Mouse (Mus musculus) inflammation-experienced regulatory T-cells (primary cell): ENCODE measurements around the gene Rps18. TPM values are rescaled to one million over a fixed set of nuclear protein-coding genes. Genes with fewer than 3 reads are reported as not detected.

ENCODE experiments used
- polyA plus RNA-seq, 2 experiments: library from polyadenylated mRNA; unstranded; fragments of 100-300 nt; shearing (Covaris generic); gene quantifications; one replicate each; pipeline ENCODE4 v1.2.1; 2017

The Rps18 gene
- polyA plus RNA-seq: 1,000 to 10,000 TPM; 1,990 to 2,168 TPM

DNA sequence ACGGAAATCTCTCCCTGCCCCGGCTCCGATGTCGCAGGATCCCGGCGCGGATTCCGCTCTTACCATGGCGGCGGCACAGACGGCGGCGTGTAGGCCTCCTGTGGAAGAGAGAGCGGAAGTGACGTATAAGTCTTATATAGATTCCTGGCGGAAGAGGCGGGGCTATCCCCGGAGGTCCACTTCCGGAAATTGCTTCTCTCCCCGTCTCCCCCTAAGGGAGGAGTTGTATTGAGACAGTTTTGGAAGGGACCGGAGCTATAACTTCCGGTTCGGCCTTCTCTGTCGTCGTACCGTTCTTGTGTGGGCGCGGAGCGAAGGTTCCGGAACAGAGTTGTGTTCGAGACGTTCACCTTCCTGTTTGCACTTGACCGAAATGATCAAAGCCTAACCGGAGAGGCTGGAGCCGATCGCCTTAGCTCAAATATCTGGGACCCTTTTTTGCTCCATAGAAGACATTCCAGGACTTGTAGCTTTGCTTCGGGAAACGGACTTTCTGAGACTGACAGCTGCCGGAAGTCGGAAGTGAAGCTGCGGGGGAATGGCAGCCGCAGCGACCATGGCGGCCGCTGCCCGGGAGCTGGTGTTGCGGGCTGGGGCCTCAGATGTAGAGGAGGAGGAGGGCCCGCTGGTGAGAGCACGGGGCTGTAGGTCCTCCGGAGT is at the start of gene Rps18, which contains the start of gene Vps52:
Rps18 (minus strand) TSS at position 447 of the 660 bp plus-strand sequence.
Vps52 (plus strand) TSS at position 258 of the 660 bp plus-strand sequence.

DNA sequence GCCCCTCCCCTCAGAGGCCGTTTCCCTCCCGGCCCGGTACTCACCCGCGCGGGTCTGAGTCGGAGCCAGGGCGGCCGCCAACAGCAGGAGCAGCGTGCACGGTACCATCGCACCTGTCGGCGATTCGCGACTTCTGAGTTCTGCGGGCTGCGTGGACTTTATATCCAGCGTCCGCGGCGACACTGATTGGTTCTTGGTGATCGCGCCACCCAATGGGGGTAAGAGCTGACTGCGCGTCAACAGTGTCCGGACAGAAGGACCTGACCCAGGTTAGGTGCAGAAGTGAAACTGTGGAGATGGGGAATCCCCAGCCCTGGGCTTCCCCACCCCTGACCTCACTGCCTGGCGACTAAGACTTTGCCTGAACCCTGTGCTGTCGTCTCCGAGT is 44.3 kb upstream of the Rps18 start, which contains the start of gene H2-K1:
H2-K1 (minus strand) TSS at position 198 of the 388 bp plus-strand sequence.

DNA sequence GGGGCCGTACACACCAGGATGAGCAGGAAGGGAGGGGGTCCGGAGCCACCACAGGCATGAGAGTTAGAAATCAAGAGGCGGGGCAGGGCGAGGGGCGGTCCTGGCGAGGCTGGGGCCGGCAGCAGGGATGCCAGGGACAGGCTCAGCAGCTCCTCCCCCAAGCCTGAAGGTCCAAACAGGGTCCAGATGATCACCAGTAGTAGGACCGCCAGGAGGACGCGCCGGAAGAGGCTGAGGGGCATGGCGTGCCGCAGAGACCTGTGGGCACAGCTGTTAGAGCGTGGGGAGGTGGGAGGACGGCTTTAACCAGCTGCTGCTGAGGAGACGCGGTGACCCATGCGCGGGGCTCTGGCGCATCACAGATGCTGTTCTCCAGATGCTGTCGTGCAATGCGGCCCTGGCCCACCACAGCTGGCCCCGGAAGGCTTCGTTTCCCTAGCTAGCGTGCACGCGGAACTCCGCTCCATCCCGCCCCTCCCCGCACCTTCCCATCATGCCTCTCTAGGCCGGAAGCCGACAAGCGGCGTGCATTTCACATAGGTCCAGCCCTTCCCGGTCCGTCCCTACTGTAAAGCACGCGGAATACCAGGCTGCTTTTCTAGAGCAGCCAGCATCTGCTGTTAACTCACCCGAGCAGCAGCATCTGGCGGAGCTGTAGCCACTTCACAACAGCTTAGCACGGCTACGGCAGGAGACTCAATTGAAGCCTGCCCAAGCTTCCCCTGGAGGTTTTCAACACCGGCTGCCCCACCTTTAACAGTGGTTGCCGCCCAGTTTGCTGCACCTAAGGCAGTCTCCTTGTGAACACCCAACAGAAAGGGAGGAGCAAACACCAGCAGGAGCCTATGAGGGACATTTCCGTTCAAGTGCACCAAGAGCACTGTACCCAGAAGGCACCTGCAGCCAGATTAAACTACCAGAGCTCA is 4.5 kb downstream of the Rps18 start, which contains the start of gene B3galt4:
B3galt4 (minus strand) TSS at position 468 of the 926 bp plus-strand sequence.

DNA sequence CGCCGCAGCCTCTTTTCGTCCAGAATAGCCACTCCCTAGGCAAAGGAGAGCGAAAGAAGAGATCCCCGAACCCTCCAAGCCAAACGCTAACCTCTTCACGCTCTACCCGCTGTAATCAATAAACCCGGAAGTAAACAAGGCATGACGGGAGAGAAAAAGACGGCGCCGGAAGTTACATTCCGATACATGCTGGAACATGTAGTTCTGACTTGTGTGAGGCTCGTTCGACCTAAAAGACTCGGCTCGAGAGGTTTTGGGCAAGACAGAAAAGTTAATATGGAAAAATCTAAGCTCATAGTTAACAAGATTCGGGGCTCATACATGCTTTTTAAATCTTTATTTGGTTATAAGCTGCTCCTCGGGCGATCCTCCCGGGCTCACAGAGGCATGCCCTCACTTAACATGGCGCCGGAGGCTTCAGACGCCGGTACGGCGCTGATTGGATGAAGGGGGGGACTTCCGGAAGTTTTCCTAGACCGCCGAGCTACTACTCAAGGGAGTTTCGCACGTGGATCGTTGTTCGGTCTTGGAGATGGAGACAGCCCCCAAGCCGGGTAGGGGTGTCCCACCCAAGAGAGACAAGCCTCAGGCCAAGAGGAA is 15.5 kb downstream of the Rps18 start, which contains the start of the genes Pfdn6 and Wdr46:
Pfdn6 (minus strand) TSS at position 138 of the 600 bp plus-strand sequence.
Wdr46 (plus strand) TSS at position 455 of the 600 bp plus-strand sequence.

DNA sequence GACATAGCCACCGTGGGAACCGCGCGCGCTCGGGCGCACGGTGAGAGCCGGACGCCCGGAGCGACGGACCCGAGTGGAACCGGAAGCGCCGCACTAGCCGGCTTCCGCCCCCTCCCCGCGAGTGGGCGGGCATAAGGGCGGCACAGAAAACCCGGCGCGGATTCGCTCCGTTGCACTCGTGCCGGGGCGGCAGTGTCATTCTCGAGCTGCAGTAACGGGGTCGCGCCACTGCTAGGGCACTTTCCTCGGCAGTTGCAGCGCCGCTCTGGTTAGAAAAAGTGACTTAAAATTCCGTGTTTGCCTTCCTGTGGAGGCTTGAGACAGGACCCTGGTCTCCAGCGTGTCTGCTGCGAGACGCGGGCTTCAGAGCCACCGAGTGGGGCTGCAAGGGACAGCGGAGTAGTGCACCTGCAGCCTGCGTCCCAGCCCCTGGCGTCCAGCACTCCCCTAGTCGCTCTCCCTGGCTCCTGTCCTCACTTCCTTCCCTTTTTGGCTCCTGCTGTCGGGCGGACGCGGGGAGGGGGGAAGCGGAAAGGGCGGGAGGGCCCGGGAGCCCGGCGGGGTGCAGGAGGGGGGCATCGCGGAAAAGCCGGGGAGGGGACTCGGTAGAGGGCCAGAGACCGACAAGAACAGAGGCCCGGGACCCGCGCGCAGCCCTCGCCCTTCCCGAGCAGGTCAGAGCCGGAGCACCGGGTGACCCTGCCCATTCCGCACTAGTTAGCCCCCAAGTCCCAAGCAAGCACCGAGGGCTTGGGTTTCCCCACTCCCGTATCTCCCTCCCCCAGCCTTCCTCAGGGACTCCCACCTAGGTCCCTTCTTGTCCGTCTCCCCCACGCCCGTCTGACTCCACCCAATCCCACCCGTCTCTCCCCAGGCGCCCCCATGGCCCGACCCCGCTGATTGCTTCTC is 26.2 kb downstream of the Rps18 start, which contains the start of gene Rgl2:
Rgl2 (plus strand) TSS at position 173 of the 909 bp plus-strand sequence.

DNA sequence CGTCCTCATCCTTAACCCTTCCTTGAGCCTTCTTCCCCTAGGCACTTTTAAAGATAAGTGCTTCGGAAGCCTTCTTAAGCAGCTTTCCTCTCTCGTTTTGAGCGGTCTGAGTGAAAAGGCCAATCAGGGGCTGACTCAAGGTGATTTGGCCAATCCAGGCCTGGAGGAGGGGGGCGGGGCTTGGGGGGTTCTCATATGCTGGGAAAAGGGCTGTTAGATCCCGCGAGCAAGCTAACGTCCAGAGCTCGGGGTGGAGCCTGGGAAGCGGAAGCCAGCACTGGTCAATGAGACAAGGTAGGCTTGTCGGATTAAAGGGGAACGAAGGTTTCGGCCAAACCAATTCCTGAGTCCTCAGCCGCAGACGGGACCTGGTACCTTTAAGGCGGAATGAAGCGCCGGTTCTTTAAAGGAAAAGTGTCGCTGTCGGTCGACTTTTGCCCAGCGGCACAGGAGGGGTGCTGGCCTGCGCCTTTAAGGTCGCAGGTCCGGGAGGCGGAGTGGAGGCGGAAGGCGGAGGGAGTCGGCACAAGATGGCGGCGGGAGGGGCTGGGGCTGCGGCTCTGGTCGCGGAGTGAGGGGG is 40.0 kb downstream of the Rps18 start, which contains the start of the genes Tapbp and Zbtb22:
Tapbp (plus strand) TSS at position 229 of the 580 bp plus-strand sequence.
Zbtb22 (plus strand) TSS at position 234 of the 580 bp plus-strand sequence.

DNA sequence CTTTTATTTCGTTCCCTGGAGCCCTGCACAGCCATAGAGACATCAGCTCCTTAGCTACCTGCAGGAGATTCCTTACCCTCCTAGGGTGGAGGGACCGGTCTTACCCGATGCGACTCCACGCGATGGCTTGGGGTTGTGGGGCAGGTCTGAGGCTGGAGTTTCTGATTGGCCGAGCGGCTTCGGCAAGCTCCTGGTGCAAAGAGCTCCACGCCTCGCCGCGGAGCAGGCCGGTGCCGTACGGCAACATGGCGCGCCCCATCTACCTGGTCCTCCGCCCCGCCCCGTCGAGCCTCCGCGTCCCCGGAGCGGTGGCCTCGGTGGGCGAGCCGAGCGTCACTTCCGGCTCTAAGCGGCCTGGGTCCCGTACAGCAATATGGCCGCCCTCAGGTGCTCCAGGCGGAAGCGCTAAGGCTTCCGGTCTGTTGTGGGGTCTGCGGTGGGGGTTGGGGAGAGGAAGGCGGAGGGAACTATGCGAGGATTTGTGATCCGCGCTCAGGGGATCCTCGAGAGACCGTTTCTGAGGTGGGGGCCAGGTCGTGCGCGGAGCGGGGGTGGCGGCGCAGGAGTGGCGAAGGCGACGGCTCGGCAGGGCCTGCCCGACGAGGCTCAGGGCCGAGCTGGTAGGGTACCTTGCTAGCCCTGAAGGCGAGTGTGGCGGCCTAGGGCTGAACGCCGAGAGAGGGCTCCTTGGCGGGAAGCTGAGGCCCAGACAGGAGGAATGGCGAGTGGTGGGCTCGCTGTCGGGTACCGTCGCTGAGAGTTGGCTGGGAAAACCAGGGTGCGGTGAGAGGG is 46.5 kb downstream of the Rps18 start, which contains the start of gene Daxx:
Daxx (plus strand) TSS at position 338 of the 792 bp plus-strand sequence.

DNA sequence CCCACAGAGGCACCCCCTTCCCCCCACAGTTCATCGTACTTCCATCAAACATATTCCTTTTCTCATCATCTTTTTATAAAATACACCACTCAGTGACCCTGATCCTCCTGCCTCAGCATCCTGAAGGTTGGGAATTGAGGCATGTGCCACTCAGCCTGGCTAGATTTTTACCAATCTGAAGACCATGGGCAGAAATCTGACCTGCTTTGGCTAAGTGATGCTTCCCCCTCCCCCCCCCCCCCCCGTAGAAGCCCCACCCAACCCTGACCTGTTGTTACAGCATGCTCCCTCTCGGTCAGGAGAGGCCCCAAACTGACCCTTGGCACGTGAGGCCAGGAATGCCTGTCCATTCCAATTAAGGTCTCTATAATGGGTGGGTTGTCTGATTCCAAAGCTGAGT is 51.0 kb downstream of the Rps18 start, which contains the start of gene Platr17:
Platr17 (plus strand) TSS at position 301 of the 400 bp plus-strand sequence.

Other genes with a start within 250 kb of the Rps18 start
- 100 to 1,000 TPM in 1 of 2 experiments, 10 to 100 TPM in 1; 96.3 to 115 TPM for gene March2, start 237.3 kb downstream of the Rps18 start, polyA plus RNA-seq
- gene Rab11b, start 195.5 kb downstream of the Rps18 start, polyA plus RNA-seq: 100 to 1,000 TPM; 270 to 275 TPM
- 1 to 10 TPM; 3.2 to 7.7 TPM for gene Angptl4, start 174.2 kb downstream of the Rps18 start, polyA plus RNA-seq
- 10 to 100 TPM in 1 of 2 experiments, 1 to 10 TPM in 1; 6.9 to 16.4 TPM for gene Kank3, start 145.5 kb downstream of the Rps18 start, polyA plus RNA-seq
- 100 to 1,000 TPM; 768 to 791 TPM for gene Rps28, start 131.4 kb downstream of the Rps18 start, polyA plus RNA-seq
- 100 to 1,000 TPM; 295 to 298 TPM for gene Ndufa7, start 131.4 kb downstream of the Rps18 start, polyA plus RNA-seq
- 10 to 100 TPM; 12.7 to 26.5 TPM for gene Cd320, start 112.9 kb downstream of the Rps18 start, polyA plus RNA-seq
- gene Gm7029, start 82.2 kb downstream of the Rps18 start, polyA plus RNA-seq: not detected
- gene Kifc1, start 65.3 kb downstream of the Rps18 start, polyA plus RNA-seq: 1 to 10 TPM; 5.4 to 5.9 TPM
- gene Platr17, start 50.9 kb downstream of the Rps18 start, polyA plus RNA-seq: 1 to 10 TPM; 2.7 to 8.0 TPM
- 100 to 1,000 TPM in 1 of 2 experiments, 10 to 100 TPM in 1; 88.4 to 128 TPM for gene Daxx, start 46.6 kb downstream of the Rps18 start, polyA plus RNA-seq
- gene Tapbp, start 40.1 kb downstream of the Rps18 start, polyA plus RNA-seq: 100 to 1,000 TPM; 609 to 631 TPM
- 10 to 100 TPM; 19.7 to 30.0 TPM for gene Zbtb22, start 40.1 kb downstream of the Rps18 start, polyA plus RNA-seq
- gene Rgl2, start 26.5 kb downstream of the Rps18 start, polyA plus RNA-seq: 100 to 1,000 TPM; 129 to 170 TPM
- 100 to 1,000 TPM; 132 to 142 TPM for gene Pfdn6, start 15.7 kb downstream of the Rps18 start, polyA plus RNA-seq
- 10 to 100 TPM; 59.2 to 75.0 TPM for gene Wdr46, start 15.3 kb downstream of the Rps18 start, polyA plus RNA-seq
- 10 to 100 TPM; 21.9 to 44.0 TPM for gene B3galt4, start 4.5 kb downstream of the Rps18 start, polyA plus RNA-seq
- 10 to 100 TPM; 69.7 to 81.8 TPM for gene Vps52, start 189 bp downstream of the Rps18 start, polyA plus RNA-seq
- gene H2-K1, start 44.3 kb upstream of the Rps18 start, polyA plus RNA-seq: over 10,000 TPM; 12,130 to 12,778 TPM
- 10 to 100 TPM; 35.6 to 38.2 TPM for gene Ring1, start 68.7 kb upstream of the Rps18 start, polyA plus RNA-seq
- gene H2-Ke6, start 72.1 kb upstream of the Rps18 start, polyA plus RNA-seq: 100 to 1,000 TPM; 289 to 375 TPM
- 100 to 1,000 TPM in 1 of 2 experiments, 10 to 100 TPM in 1; 96.5 to 149 TPM for gene Slc39a7, start 75.7 kb upstream of the Rps18 start, polyA plus RNA-seq
- gene Rxrb, start 75.8 kb upstream of the Rps18 start, polyA plus RNA-seq: 10 to 100 TPM; 66.1 to 98.3 TPM
- 1 to 10 TPM in 1 of 2 experiments, under 1 TPM in 1; 0.72 to 3.2 TPM for gene Col11a2, start 83.4 kb upstream of the Rps18 start, polyA plus RNA-seq
- 10 to 100 TPM; 31.7 to 45.1 TPM for gene H2-Oa, start 136.3 kb upstream of the Rps18 start, polyA plus RNA-seq
- gene H2-DMa, start 163.5 kb upstream of the Rps18 start, polyA plus RNA-seq: 100 to 1,000 TPM in 1 of 2 experiments, 10 to 100 TPM in 1; 99.4 to 105 TPM
- 100 to 1,000 TPM; 199 to 255 TPM for gene Brd2, start 166.6 kb upstream of the Rps18 start, polyA plus RNA-seq
- 10 to 100 TPM; 11.6 to 22.4 TPM for gene H2-DMb2, start 187.3 kb upstream of the Rps18 start, polyA plus RNA-seq
- 10 to 100 TPM in 1 of 2 experiments, 1 to 10 TPM in 1; 2.8 to 12.1 TPM for gene H2-DMb1, start 197.1 kb upstream of the Rps18 start, polyA plus RNA-seq
- 100 to 1,000 TPM; 379 to 418 TPM for gene Tap1, start 231.6 kb upstream of the Rps18 start, polyA plus RNA-seq
- 100 to 1,000 TPM; 443 to 527 TPM for gene Psmb9, start 231.8 kb upstream of the Rps18 start, polyA plus RNA-seq
- 1,000 to 10,000 TPM; 1,068 to 1,232 TPM for gene Psmb8, start 241.7 kb upstream of the Rps18 start, polyA plus RNA-seq
- 100 to 1,000 TPM; 330 to 339 TPM for gene Tap2, start 247.5 kb upstream of the Rps18 start, polyA plus RNA-seq